Comparison of ENCODE assay signal across 18 mouse cellular contexts in the genomic region with DNA sequence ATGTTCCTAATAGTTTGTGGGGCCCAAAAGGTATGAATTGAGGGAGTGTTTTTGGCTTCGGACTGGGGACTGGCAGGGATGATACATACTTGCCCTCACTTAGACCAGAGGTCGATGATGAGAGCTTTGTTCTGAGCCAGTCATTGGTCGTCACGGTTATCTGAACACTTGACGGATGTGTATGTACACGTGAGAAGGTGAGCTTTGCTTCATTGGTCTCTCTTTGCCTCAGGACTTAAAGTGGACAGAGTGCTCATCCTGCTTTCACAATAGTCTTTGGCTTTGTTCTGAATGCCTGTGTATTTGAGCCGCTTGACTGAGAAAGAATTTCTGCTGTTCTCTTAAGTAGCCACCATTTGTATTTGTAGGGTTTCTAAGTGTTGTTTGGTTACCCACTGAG. TPM values are rescaled to one million over a fixed set of nuclear protein-coding genes. Genes with fewer than 3 reads are reported as not detected.
DNase-seq lines count a peak whose midpoint lies in the region; TF ChIP-seq lines count a peak whose summit lies in the region.
"Had no signal": no experiment of that assay in that cellular context is flagged by ENCODE, and none has a peak within 500 bp of the region (broad histone marks: within the 10 kb centered on the region; RNA-seq: fewer than 3 reads in every experiment).

No protein-coding gene starts in this region.

- no peak for TF ChIP-seq CTCF in layer of hippocampus, adult 2 months (conservative IDR thresholded peaks at IDR 0.05)

- H3K27ac ChIP-seq in layer of hippocampus, adult 2 months, result no peak overlapping the region
- H3K27ac ChIP-seq: embryonic facial prominence, embryonic 13.5 days; heart, embryonic 10.5 days; heart, embryonic 15.5 days; limb, embryonic 12.5 days; liver, embryonic 13.5 days had no signal

- DNase-seq in kidney, adult 9 months, result peak; percentile 80
- no peak for DNase-seq in kidney, postnatal 4 days
- DNase-seq in Muller cell, postnatal 12 days (ENCODE audit: inconsistent ontology term), result peak; percentile 22
- DNase-seq in ZHBTc4 (ENCODE audit: low read depth, low spot score), result peak; percentile 46
- peak; percentile 25 to 69 for DNase-seq in kidney, postnatal 25 days
- no peak for DNase-seq in c-Kit-positive CD71-positive TER-119-positive erythroid progenitor cells, embryonic 14.5 days (ENCODE audit: low spot score)
- DNase-seq in layer of hippocampus, adult 2 months (ENCODE audit: low spot score in 2 of 2), result no peak
- DNase-seq: adrenal gland, postnatal 25 days; cerebellum, adult 18-20 months; cerebellum, postnatal 10 days; liver, embryonic 13.5 days; lung, embryonic 14.5 days; thymus, adult 2 months; thymus, postnatal 36 days had no signal

- H3K4me3 ChIP-seq in layer of hippocampus, adult 2 months, result no peak overlapping the region
- H3K4me3 ChIP-seq: embryonic facial prominence, embryonic 13.5 days; heart, embryonic 10.5 days; heart, embryonic 15.5 days; limb, embryonic 12.5 days; liver, embryonic 13.5 days had no signal

RNA-seq across cellular contexts. Expression of a gene that starts 42.8 kb away (rescaled TPM):
- total RNA-seq in layer of hippocampus, adult 2 months (2021), result 100 to 1,000 TPM; 130 to 140 TPM

Comparison
In these comparisons a context has a peak if more than half of its experiments do, and no peak if none do; other contexts are left out.
1. DNase-seq: peak in kidney, adult 9 months (single experiment), Muller cell, postnatal 12 days (single experiment), ZHBTc4 (single experiment) and kidney, postnatal 25 days (2 of 2); none in kidney, postnatal 4 days (0 of 2), c-Kit-positive CD71-positive TER-119-positive erythroid progenitor cells, embryonic 14.5 days (single experiment) and layer of hippocampus, adult 2 months (0 of 2).